In genomic region chr19:33101093-33102007, GRCm38 (mm10) we compare ENCODE assay signal across 8 mouse cellular contexts.
DNase-seq lines count a peak whose midpoint lies in the region; ATAC-seq lines count a peak whose summit lies in the region.

No protein-coding gene starts in this region.

- no peak overlapping the region for H3K4me3 ChIP-seq in hindbrain, embryonic 16.5 days (ENCODE audit: low read length)

- H3K27ac ChIP-seq in hindbrain, embryonic 16.5 days (ENCODE audit: low read depth, low read length) = no peak overlapping the region

- peak; percentile 88 for DNase-seq in heart, adult 11 months
- no peak for DNase-seq in heart, postnatal 14 days
- peak; percentile 69 for DNase-seq in CD4-positive, CD25-positive, alpha-beta regulatory T cell, adult 2 months (ENCODE audit: low read depth, low spot score)
- peak; percentile 79 for DNase-seq in naive thymus-derived CD4-positive, alpha-beta T cell, adult 2 months (ENCODE audit: low read depth)
- DNase-seq in layer of hippocampus, postnatal 36 days = no peak
- DNase-seq in gastrocnemius, postnatal 36 days = no peak
- DNase-seq in layer of hippocampus, adult 18-20 months (ENCODE audit: low spot score in 2 of 2) = no peak

- no peaks in the 10 kb centered on the region; the same call in 1 of the 2 replicates for H3K4me1 ChIP-seq in hindbrain, embryonic 16.5 days (ENCODE audit: control insufficient read depth, insufficient read depth, low read depth, low read length)

- H3K4me2 ChIP-seq in hindbrain, embryonic 16.5 days (ENCODE audit: low read length) = peak overlapping the region; percentile 24; the same call in 1 of the 2 replicates

- no peak overlapping the region for H3K9ac ChIP-seq in hindbrain, embryonic 16.5 days (ENCODE audit: low read depth, low read length)

- H3K36me3 ChIP-seq in hindbrain, embryonic 16.5 days (ENCODE audit: control insufficient read depth, insufficient read depth, low read length) = no peaks in the 10 kb centered on the region

- H3K9me3 ChIP-seq in hindbrain, embryonic 16.5 days (ENCODE audit: control insufficient read depth, low read length) = no peaks in the 10 kb centered on the region

- intact Hi-C loops in heart, postnatal 14 days (cut with DNase I) = no loop called here
- intact Hi-C loops in gastrocnemius, postnatal 36 days (cut with DNase I) = no loop called here

- H3K27me3 ChIP-seq in hindbrain, embryonic 16.5 days (replicated peaks; ENCODE audit: control insufficient read depth, insufficient read depth, low read length) = no peaks in the 10 kb centered on the region

- ATAC-seq in hindbrain, embryonic 16.5 days = no peak

- 30% methylated on average over 13 of the region's 13 CpGs for WGBS in hindbrain, embryonic 16.5 days

Comparison
In these comparisons a context has a peak if more than half of its experiments do, and no peak if none do; other contexts are left out.
1. DNase-seq: peak in heart, adult 11 months (single experiment), CD4-positive, CD25-positive, alpha-beta regulatory T cell, adult 2 months (single experiment) and naive thymus-derived CD4-positive, alpha-beta T cell, adult 2 months (single experiment); none in heart, postnatal 14 days (0 of 2), layer of hippocampus, postnatal 36 days (0 of 2), gastrocnemius, postnatal 36 days (0 of 2) and layer of hippocampus, adult 18-20 months (0 of 2).